Mouse (Mus musculus): ENCODE data around the gene Rnf114. TPM values are rescaled to one million over a fixed set of nuclear protein-coding genes. Genes with fewer than 3 reads are reported as not detected.

Gene Rnf114
- total RNA-seq, 2 experiments from 2014 or later = 65.0 to 66.6 TPM

- DNase-seq (ENCODE audit: low spot score in 2 of 2) = no peak
Observed at GRCm38 (mm10) chr2:167562101-167562500, 69.7 kb downstream of the Rnf114 start.

DNA sequence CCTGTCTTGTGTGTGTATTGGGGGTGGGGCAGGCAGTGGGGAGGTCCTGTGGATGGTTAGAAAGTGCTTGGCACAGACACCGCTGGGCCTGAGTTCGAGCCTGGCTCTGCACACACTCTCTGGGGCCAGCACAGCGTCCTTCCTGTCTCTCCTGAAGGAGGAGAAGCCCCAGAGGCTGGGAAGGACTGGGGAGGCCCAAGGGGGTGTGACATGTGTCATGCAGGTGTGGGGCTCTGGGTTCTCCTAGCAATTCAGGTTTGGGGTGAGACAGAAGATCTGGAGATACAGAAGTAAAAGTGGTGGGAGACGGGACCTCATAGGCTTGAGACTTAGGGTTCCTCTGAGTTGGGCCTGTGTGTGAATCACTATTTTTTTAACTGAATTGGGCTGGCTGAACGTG is 70.6 kb downstream of the Rnf114 start:
- DNase-seq (ENCODE audit: low spot score in 2 of 2) = no peak

GRCm38 (mm10) chr2:167563703-167564102 is 71.3 kb downstream of the Rnf114 start:
- no peak for DNase-seq (ENCODE audit: low spot score in 2 of 2)

DNA sequence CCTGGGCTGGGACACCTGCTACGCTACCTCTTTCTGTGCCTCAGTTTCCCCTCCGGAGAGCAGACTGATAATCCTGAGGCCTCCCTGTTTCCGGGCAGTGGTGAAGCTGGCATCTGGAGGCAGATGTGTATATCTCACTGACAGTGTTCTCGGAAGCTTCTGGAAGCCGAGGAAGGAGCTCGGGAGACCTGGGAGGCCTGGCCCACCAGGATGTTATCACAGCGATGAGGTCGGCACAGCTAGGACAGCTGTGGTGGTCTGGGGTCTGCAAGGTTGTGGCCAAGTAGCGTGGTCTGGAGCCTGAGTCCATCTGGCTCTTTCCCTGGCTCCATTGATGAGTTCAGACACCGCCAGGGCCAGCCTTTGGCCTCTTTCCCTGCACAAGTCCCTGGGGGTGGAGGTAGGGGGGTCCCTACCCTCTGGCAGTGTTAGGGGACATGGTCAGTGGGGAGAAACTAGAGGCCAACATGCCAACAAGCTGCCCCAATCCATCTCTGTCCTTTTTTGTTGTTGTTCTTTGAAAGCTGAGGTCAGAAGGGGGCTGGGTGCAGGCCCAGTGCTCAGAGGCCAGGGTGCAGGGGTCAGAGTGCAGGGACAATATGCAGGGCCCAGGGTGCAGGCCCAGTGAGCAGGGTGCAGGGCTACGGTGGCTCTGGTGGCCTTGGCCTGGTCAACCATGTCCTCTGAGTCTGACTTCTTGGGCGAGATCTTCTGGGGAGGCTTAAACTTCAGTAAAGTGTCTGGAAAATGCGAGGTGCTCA is 72.3 kb downstream of the Rnf114 start:
- no peak for DNase-seq (ENCODE audit: low spot score in 2 of 2)

- no peak for DNase-seq (ENCODE audit: low spot score in 2 of 2)
Observed at GRCm38 (mm10) chr2:167565312-167565656, 72.8 kb downstream of the Rnf114 start.

DNA sequence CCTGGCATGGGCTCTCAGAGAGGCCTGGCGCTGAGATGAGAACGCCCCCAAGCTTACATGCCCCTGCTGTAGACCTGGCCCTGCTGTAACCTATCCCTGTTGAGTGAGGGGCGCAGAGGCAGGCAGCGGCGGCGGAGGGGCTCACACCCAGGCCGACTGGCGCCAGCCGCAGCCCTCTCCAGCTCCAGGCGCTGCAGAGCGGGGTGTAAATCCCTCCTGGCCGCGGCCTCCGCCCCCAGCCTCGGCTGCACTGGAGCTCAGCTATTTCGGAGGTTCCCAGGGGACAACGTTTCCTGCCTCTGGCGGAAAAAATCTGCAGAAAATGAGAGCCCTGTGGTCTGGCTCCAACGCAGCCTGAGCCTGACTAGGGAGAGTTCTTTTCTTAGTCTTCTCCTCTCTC is 73.2 kb downstream of the Rnf114 start:
- no peak for DNase-seq (ENCODE audit: low spot score in 2 of 2)

Other genes starting within 250 kb of the Rnf114 start
- 100 to 1,000 TPM in 1 of 2 experiments, 10 to 100 TPM in 1; 86.1 to 102 TPM for gene B4galt5, start 143.5 kb upstream of the Rnf114 start, total RNA-seq (2021)
- 10 to 100 TPM; 60.0 to 63.9 TPM for gene Slc9a8, start 70.9 kb upstream of the Rnf114 start, total RNA-seq (2021)
- gene Spata2, start 242 bp downstream of the Rnf114 start, total RNA-seq (2021) = 10 to 100 TPM; 33.9 TPM
- gene Snai1, start 45.5 kb downstream of the Rnf114 start, total RNA-seq (2021) = 10 to 100 TPM; 13.2 to 14.8 TPM
- gene Ube2v1, start 139.4 kb downstream of the Rnf114 start, total RNA-seq (2021) = 100 to 1,000 TPM; 194 to 200 TPM
- 10 to 100 TPM; 18.2 to 23.0 TPM for gene Gm20431, start 168.9 kb downstream of the Rnf114 start, total RNA-seq (2021)
- 100 to 1,000 TPM; 229 to 255 TPM for gene Cebpb, start 196.3 kb downstream of the Rnf114 start, total RNA-seq (2021)
- 10 to 100 TPM; 32.9 to 35.4 TPM for gene Tmem189, start 197.2 kb downstream of the Rnf114 start, total RNA-seq (2021)

Measured in adrenal gland, postnatal 4 days (tissue).